Mouse (Mus musculus): Measurements from ENCODE around the gene Ntmt1.

GRCm38 (mm10) chr2:30830283-30830795 is 22.7 kb downstream of the Ntmt1 start, which contains the start of gene Asb6:
- TF ChIP-seq CTCF (IDR thresholded peaks at IDR 0.05; ENCODE audit: low read depth): no peak
- TF ChIP-seq EP300 (IDR thresholded peaks at IDR 0.05; ENCODE audit: low read depth): no peak

All from liver, postnatal 0 days (tissue).